ENCODE assay signal across 9 mouse cellular contexts in genomic region chr13:78202574-78203347, GRCm38 (mm10). TPM values are rescaled to one million over a fixed set of nuclear protein-coding genes. Genes with fewer than 3 reads are reported as not detected.
DNase-seq lines count a peak whose midpoint lies in the region; ATAC-seq and TF ChIP-seq lines count a peak whose summit lies in the region.
"Had no signal": no experiment of that assay in that cellular context is flagged by ENCODE, and none has a peak within 500 bp of the region (broad histone marks: within the 10 kb centered on the region; RNA-seq: fewer than 3 reads in every experiment).

No protein-coding gene starts in this region.

- peak overlapping the region; percentile 73 for H3K4me3 ChIP-seq in E14TG2a.4 (replicated peaks; ENCODE audit: low read length)
- H3K4me3 ChIP-seq in cerebellum, adult 2 months (replicated peaks; ENCODE audit: insufficient read depth, low read depth, low read length): peak overlapping the region; percentile 87
- peak overlapping the region; percentile 77 for H3K4me3 ChIP-seq in heart, embryonic 10.5 days
- H3K4me3 ChIP-seq in midbrain, embryonic 16.5 days (ENCODE audit: low read depth, low read length): peak overlapping the region; percentile 90

- under 1% methylated on average over 47 of the region's 47 CpGs for WGBS in cerebellum, adult 2 months
- WGBS in heart, embryonic 10.5 days: under 1% methylated on average over 47 of the region's 47 CpGs
- WGBS in midbrain, embryonic 16.5 days: under 1% methylated on average over 47 of the region's 47 CpGs

- peak; percentile 11 for ATAC-seq in midbrain, embryonic 16.5 days
- ATAC-seq in inflammation-experienced regulatory T-cells, adult 6 months: no peak

- H3K9ac ChIP-seq in midbrain, embryonic 16.5 days (ENCODE audit: low read depth, low read length): peak overlapping the region; percentile 83

- H3K36me3 ChIP-seq in E14TG2a.4 (ENCODE audit: insufficient read depth, low read length): no peaks in the 10 kb centered on the region
- no peaks in the 10 kb centered on the region for H3K36me3 ChIP-seq in heart, embryonic 10.5 days
- no peaks in the 10 kb centered on the region for H3K36me3 ChIP-seq in midbrain, embryonic 16.5 days (ENCODE audit: control insufficient read depth, insufficient read depth, low read length)

- intact Hi-C loops in gastrocnemius, postnatal 14 days (cut with DNase I; ENCODE audit: low total_unique reads): no loop called here

- peak; percentile 39 for DNase-seq in gastrocnemius, postnatal 10 days
- DNase-seq in gastrocnemius, postnatal 14 days: no peak
- DNase-seq in cerebellum, adult 2 months: peak; percentile 69 to 81
- DNase-seq in heart, embryonic 10.5 days (ENCODE audit: low spot score): no peak
- peak; percentile 66 to 75 for DNase-seq in layer of hippocampus, postnatal 10 days (ENCODE audit: low spot score in 2 of 2)

- H3K27ac ChIP-seq in cerebellum, adult 2 months (ENCODE audit: insufficient read depth, low read length): peak overlapping the region; percentile 92
- H3K27ac ChIP-seq in heart, embryonic 10.5 days: peak overlapping the region; percentile 91
- H3K27ac ChIP-seq in midbrain, embryonic 16.5 days (ENCODE audit: low read length): peak overlapping the region; percentile 96

- TF ChIP-seq POLR2A in cerebellum, adult 2 months (IDR thresholded peaks at IDR 0.05; ENCODE audit: borderline replicate concordance, insufficient read depth, low read length): no peak; the same call in 1 of the 2 replicates

- no peak for TF ChIP-seq CTCF in E14TG2a.4 (conservative IDR thresholded peaks at IDR 0.05; ENCODE audit: low read length)
- TF ChIP-seq CTCF in cerebellum, adult 2 months (IDR thresholded peaks at IDR 0.05; ENCODE audit: borderline replicate concordance, insufficient read depth, low read depth, low read length): no peak

- H3K9me3 ChIP-seq in E14TG2a.4 (ENCODE audit: low read length): no peaks in the 10 kb centered on the region
- H3K9me3 ChIP-seq in heart, embryonic 10.5 days: no peaks in the 10 kb centered on the region
- no peaks in the 10 kb centered on the region for H3K9me3 ChIP-seq in midbrain, embryonic 16.5 days (replicated peaks; ENCODE audit: control insufficient read depth, low read length, poor library complexity, severe bottlenecking)

- H3K4me1 ChIP-seq in E14TG2a.4 (replicated peaks; ENCODE audit: low read depth, low read length): peaks cover 37% of the 10 kb centered on the region
- no peaks in the 10 kb centered on the region for H3K4me1 ChIP-seq in cerebellum, adult 2 months (ENCODE audit: control insufficient read depth, insufficient read depth, low read length)
- peaks cover 8% of the 10 kb centered on the region for H3K4me1 ChIP-seq in heart, embryonic 10.5 days
- peaks cover 15% of the 10 kb centered on the region for H3K4me1 ChIP-seq in midbrain, embryonic 16.5 days (ENCODE audit: control insufficient read depth, insufficient read depth, low read length)

- peak overlapping the region; percentile 86 for H3K4me2 ChIP-seq in midbrain, embryonic 16.5 days (ENCODE audit: low read length)

- H3K27me3 ChIP-seq in E14TG2a.4 (ENCODE audit: insufficient read depth, low read length): peaks cover 73% of the 10 kb centered on the region
- H3K27me3 ChIP-seq in cerebellum, adult 2 months (ENCODE audit: control insufficient read depth, insufficient read depth, low read length): no peaks in the 10 kb centered on the region
- peaks cover 28% of the 10 kb centered on the region for H3K27me3 ChIP-seq in heart, embryonic 10.5 days (ENCODE audit: insufficient read depth, poor library complexity, severe bottlenecking)
- no peaks in the 10 kb centered on the region for H3K27me3 ChIP-seq in midbrain, embryonic 16.5 days (ENCODE audit: control insufficient read depth, insufficient read depth, low read depth, low read length)
- H3K27me3 ChIP-seq: Patski had no signal

RNA-seq across cellular contexts. Expression of gene Nr2f1, which starts 3.2 kb away (rescaled TPM):
- 1 to 10 TPM; 3.0 to 3.3 TPM for total RNA-seq in gastrocnemius, postnatal 10 days (2021)
- 1 to 10 TPM; 1.7 to 2.4 TPM for total RNA-seq in gastrocnemius, postnatal 14 days (2021)
- polyA plus RNA-seq in cerebellum, adult 2 months (2012; rRNA removed): 71.3 and 84.5 TPM in 2 replicates
- 6.0 and 13.8 TPM in 2 replicates for polyA plus RNA-seq in heart, embryonic 10.5 days (2016; fragmentation: Nextera tagmentation; extraction: Ambion mirVana)
- 100 to 1,000 TPM; 108 to 121 TPM for total RNA-seq in layer of hippocampus, postnatal 10 days (2021)
- polyA plus RNA-seq in midbrain, embryonic 16.5 days (2015; fragmentation: Nextera tagmentation; extraction: Ambion mirVana): 46.0 and 64.0 TPM in 2 replicates
- polyA plus RNA-seq in inflammation-experienced regulatory T-cells, adult 6 months (2017; shearing (Covaris generic)): not detected

Comparison
In these comparisons a context has a peak if more than half of its experiments do, and no peak if none do; other contexts are left out.
1. DNase-seq: peak in gastrocnemius, postnatal 10 days (single experiment), cerebellum, adult 2 months (2 of 2) and layer of hippocampus, postnatal 10 days (2 of 2); none in gastrocnemius, postnatal 14 days (single experiment) and heart, embryonic 10.5 days (single experiment).
2. Peak in every context shown above with its lines, with median percentiles within 50 percentile points of each other: H3K4me3 ChIP-seq and H3K27ac ChIP-seq.